Mouse (Mus musculus) forebrain, embryonic 11.5 days (tissue): Measurements from ENCODE around the gene Gm20388. TPM values are rescaled to one million over a fixed set of nuclear protein-coding genes. Genes with fewer than 3 reads are reported as not detected.

Experiments
- ATAC-seq: fragments of 200-750 bp; cut with Nextera tagmentation; replicated peaks from 2 replicates; pipeline ENCODE4 v1.8.0; 2017; ENCODE audit warnings: moderate TSS enrichment; ENCODE audit not compliant: low FRiP score
- DNase-seq: peaks from one replicate; pipeline ENCODE4 v3.0.0-alpha.2; 2017; ENCODE audit warnings: low spot score
- H3K27ac ChIP-seq: fragments of 300-500 bp; sonication (generic); 2 replicates; pipeline ENCODE4 v1.5.1; 2014; ENCODE audit warnings: low read depth, low read length
- H3K27me3 ChIP-seq: fragments of 300-500 bp; sonication (generic); 2 replicates; pipeline ENCODE4 v1.6.1; 2014; ENCODE audit warnings: mild to moderate bottlenecking, low read length, mixed read lengths; ENCODE audit not compliant: control insufficient read depth, insufficient read depth
- H3K36me3 ChIP-seq: fragments of 300-500 bp; sonication (generic); 2 replicates; pipeline ENCODE4 v1.6.1; 2014; ENCODE audit warnings: mild to moderate bottlenecking, low read length, moderate library complexity, mixed read lengths; ENCODE audit not compliant: control insufficient read depth, insufficient read depth
- H3K4me1 ChIP-seq: fragments of 300-500 bp; sonication (generic); replicated peaks from 2 replicates; pipeline ENCODE4 v1.6.1; 2014; ENCODE audit warnings: low read length, mixed read lengths; ENCODE audit not compliant: control insufficient read depth, insufficient read depth
- H3K4me2 ChIP-seq: fragments of 300-500 bp; sonication (generic); 2 replicates; pipeline ENCODE4 v1.6.1; 2014; ENCODE audit warnings: low read depth, mild to moderate bottlenecking, low read length, moderate library complexity, mixed read lengths; ENCODE audit not compliant: severe bottlenecking
- H3K4me3 ChIP-seq: fragments of 300-500 bp; sonication (generic); 2 replicates; pipeline ENCODE4 v1.5.1; 2014; ENCODE audit warnings: low read depth, low read length
- H3K9ac ChIP-seq: fragments of 300-500 bp; sonication (generic); 2 replicates; pipeline ENCODE4 v1.6.1; 2014; ENCODE audit warnings: low read length
- H3K9me3 ChIP-seq: fragments of 300-500 bp; sonication (generic); 2 replicates; pipeline ENCODE4 v1.6.1; 2016; ENCODE audit warnings: low read length, mixed read lengths; ENCODE audit not compliant: control insufficient read depth
- WGBS: fragments of 180-500 bp; shearing (Covaris S2); extraction: QIAGEN DNeasy Blood & Tissue Kit; methylation state at CpG from one replicate; pipeline ENCODE4 v1.1.7; 2014; 5-methylcytosine and 5-hydroxymethylcytosine counted together
- polyA plus RNA-seq: library from polyadenylated mRNA; unstranded; fragments of >200 nt; fragmentation: Nextera tagmentation; extraction: Ambion mirVana; gene quantifications from 2 replicates; pipeline ENCODE4 v1.2.1, GENCODE M21; 2014

Gm20388 gene
- polyA plus RNA-seq, 1 experiment from 2014 or later, result not detected

GRCm38 (mm10) chr8:120067936-120068668, 157.5 kb downstream of the Gm20388 start:
- DNase-seq, result no peak
- ATAC-seq, result no peak
- Histone ChIP-seq H3K4me2 (no peak overlapping the region), H3K4me3 (no peak overlapping the region), H3K27ac (no peak overlapping the region), H3K9me3 (no peaks in the 10 kb centered on the region; the same call in 1 of the 2 replicates), H3K4me1 (no peaks in the 10 kb centered on the region), H3K36me3 (no peaks in the 10 kb centered on the region), H3K9ac (no peak overlapping the region), H3K27me3 (no peaks in the 10 kb centered on the region)
- 63% methylated on average over 19 of the region's 19 CpGs for WGBS

GRCm38 (mm10) chr8:120071684-120072083, 161.0 kb downstream of the Gm20388 start:
- no peak overlapping the region for H3K27ac ChIP-seq
- ATAC-seq, result 0 out of 2 replicates have a peak, but pooled peaks have one; percentile 71
- H3K4me2 ChIP-seq, result no peak overlapping the region
- H3K9me3 ChIP-seq, result no peaks in the 10 kb centered on the region; the same call in 1 of the 2 replicates
- WGBS, result 24% methylated on average over 4 of the region's 4 CpGs
- no peaks in the 10 kb centered on the region for H3K27me3 ChIP-seq
- H3K9ac ChIP-seq, result no peak overlapping the region
- no peaks in the 10 kb centered on the region for H3K4me1 ChIP-seq
- H3K36me3 ChIP-seq, result no peaks in the 10 kb centered on the region
- peak; percentile 89 for DNase-seq
- H3K4me3 ChIP-seq, result no peak overlapping the region

GRCm38 (mm10) chr8:120072259-120072658, 161.6 kb downstream of the Gm20388 start:
- DNase-seq (no peak), ATAC-seq (no peak)
- no peak overlapping the region for H3K27ac ChIP-seq
- H3K36me3 ChIP-seq, result no peaks in the 10 kb centered on the region
- 78% methylated on average over 9 of the region's 9 CpGs for WGBS
- H3K9me3 ChIP-seq, result no peaks in the 10 kb centered on the region
- no peaks in the 10 kb centered on the region for H3K4me1 ChIP-seq
- no peak overlapping the region for H3K9ac ChIP-seq
- H3K4me2 ChIP-seq, result no peak overlapping the region
- H3K4me3 ChIP-seq, result no peak overlapping the region
- H3K27me3 ChIP-seq, result no peaks in the 10 kb centered on the region

- Histone ChIP-seq H3K27me3 (no peaks in the 10 kb centered on the region), H3K36me3 (no peaks in the 10 kb centered on the region), H3K9me3 (no peaks in the 10 kb centered on the region), H3K4me2 (no peak overlapping the region), H3K4me1 (no peaks in the 10 kb centered on the region), H3K9ac (no peak overlapping the region), H3K4me3 (no peak overlapping the region), H3K27ac (no peak overlapping the region)
- no peak for DNase-seq
- 84% methylated on average over 8 of the region's 8 CpGs for WGBS
- no peak for ATAC-seq
Measured at GRCm38 (mm10) chr8:120072827-120073226, 162.2 kb downstream of the Gm20388 start.

- Histone ChIP-seq H3K9me3 (no peaks in the 10 kb centered on the region), H3K4me1 (no peaks in the 10 kb centered on the region), H3K4me3 (no peak overlapping the region), H3K27me3 (no peaks in the 10 kb centered on the region), H3K36me3 (no peaks in the 10 kb centered on the region), H3K9ac (no peak overlapping the region), H3K27ac (no peak overlapping the region), H3K4me2 (no peak overlapping the region)
- WGBS, result 81% methylated on average over 6 of the region's 6 CpGs
- ATAC-seq (no peak), DNase-seq (no peak)
Measured at GRCm38 (mm10) chr8:120074516-120074915, 163.9 kb downstream of the Gm20388 start.

- Histone ChIP-seq H3K27ac (no peak overlapping the region), H3K9me3 (no peaks in the 10 kb centered on the region), H3K4me1 (no peaks in the 10 kb centered on the region), H3K9ac (no peak overlapping the region), H3K27me3 (no peaks in the 10 kb centered on the region), H3K36me3 (no peaks in the 10 kb centered on the region), H3K4me2 (no peak overlapping the region), H3K4me3 (no peak overlapping the region)
- 42% methylated on average over 6 of the region's 6 CpGs for WGBS
- ATAC-seq, result no peak
- no peak for DNase-seq
Measured at GRCm38 (mm10) chr8:120075347-120075746, 164.7 kb downstream of the Gm20388 start.

- Histone ChIP-seq H3K27ac (no peak overlapping the region), H3K4me3 (no peak overlapping the region), H3K9me3 (no peaks in the 10 kb centered on the region), H3K4me2 (no peak overlapping the region), H3K27me3 (no peaks in the 10 kb centered on the region), H3K36me3 (peaks cover 2% of the 10 kb centered on the region; the same call in 1 of the 2 replicates), H3K9ac (no peak overlapping the region), H3K4me1 (no peaks in the 10 kb centered on the region)
- peak; percentile 89 for DNase-seq
- 12% methylated on average over 10 of the region's 10 CpGs for WGBS
- peak; percentile 55; the same call in 1 of the 2 replicates for ATAC-seq
Measured at GRCm38 (mm10) chr8:120078080-120078479, 167.4 kb downstream of the Gm20388 start.

GRCm38 (mm10) chr8:120079361-120079760, 168.7 kb downstream of the Gm20388 start:
- no peak overlapping the region for H3K9ac ChIP-seq
- no peak overlapping the region for H3K4me2 ChIP-seq
- DNase-seq, result no peak
- no peaks in the 10 kb centered on the region for H3K4me1 ChIP-seq
- no peak for ATAC-seq
- no peak overlapping the region for H3K4me3 ChIP-seq
- no peaks in the 10 kb centered on the region for H3K27me3 ChIP-seq
- no peaks in the 10 kb centered on the region for H3K9me3 ChIP-seq
- peaks cover 2% of the 10 kb centered on the region; the same call in 1 of the 2 replicates for H3K36me3 ChIP-seq
- no peak overlapping the region for H3K27ac ChIP-seq
- WGBS, result 64% methylated on average over 5 of the region's 5 CpGs

- no peak overlapping the region for H3K9ac ChIP-seq
- no peaks in the 10 kb centered on the region for H3K27me3 ChIP-seq
- H3K9me3 ChIP-seq, result no peaks in the 10 kb centered on the region
- no peak overlapping the region for H3K4me3 ChIP-seq
- 94% methylated on average over 8 of the region's 8 CpGs for WGBS
- H3K27ac ChIP-seq, result no peak overlapping the region
- peaks cover 6% of the 10 kb centered on the region; the same call in 1 of the 2 replicates for H3K36me3 ChIP-seq
- no peak for DNase-seq
- ATAC-seq, result no peak
- no peaks in the 10 kb centered on the region for H3K4me1 ChIP-seq
- H3K4me2 ChIP-seq, result no peak overlapping the region
Measured at GRCm38 (mm10) chr8:120083261-120083660, 172.6 kb downstream of the Gm20388 start.
